Mouse (Mus musculus): ENCODE measurements around the gene Dkk3.

Gene Dkk3

DNA sequence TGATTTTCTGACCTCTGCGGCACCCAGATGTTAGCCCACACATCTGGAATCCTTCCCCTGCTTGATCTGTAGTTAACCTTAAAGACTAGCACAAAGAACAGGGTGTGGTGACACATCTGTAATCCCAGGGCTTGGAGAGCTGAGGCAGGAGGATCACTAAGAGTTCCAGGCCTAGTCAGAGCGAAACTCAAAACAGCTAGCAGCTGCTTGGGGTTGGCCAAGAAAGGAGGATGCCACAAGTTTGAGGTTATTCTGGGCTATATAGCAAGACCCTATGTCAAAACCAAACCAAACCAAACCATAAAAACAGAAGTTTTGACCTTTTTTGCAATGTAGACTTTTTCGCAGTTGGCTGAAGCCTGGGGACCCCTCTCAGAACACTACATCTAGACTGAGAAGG, 28.2 kb downstream of the Dkk3 start:
- peak; percentile 32 for DNase-seq (ENCODE audit: low read depth)

DNA sequence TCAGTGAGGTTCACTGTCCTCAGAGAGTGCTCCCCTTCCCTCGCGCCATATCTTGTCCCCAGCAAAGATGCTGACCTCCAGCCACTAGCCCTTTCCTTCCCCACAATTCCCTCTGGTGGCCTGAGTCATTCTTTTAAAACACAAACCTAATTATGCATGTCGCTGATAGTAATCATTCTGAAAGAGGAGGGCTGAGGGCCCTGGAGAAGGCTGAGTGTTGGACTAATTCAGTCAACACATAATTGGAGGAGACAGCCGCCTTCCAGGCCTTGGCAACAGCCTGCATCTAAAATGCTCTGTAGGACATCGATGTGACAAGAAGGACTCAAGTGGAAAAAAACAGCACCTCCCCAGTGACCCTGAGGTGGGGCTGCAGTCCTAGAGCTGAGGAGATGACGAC, 29.0 kb downstream of the Dkk3 start:
- no peak for DNase-seq (ENCODE audit: low read depth)

DNA sequence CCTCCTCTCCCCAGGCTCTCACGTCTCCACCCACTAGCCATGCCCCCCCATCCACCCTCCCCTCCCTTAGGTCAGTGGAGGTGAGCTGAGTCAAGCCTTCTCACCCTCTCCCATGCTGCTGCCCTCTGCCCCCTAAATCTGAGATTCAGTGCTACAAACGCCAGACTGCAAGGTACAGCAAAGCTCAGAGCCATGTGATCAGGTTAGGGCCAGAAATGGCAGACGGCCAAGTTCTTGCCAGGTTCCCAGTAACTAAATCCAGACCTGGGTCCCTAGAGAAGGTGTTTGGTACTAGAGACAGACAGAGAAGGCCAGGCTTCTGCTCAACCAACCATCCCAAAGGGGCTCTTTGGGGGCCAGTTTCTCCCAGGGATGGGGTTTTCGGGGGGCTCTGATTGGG, 30.0 kb downstream of the Dkk3 start:
- no peak for DNase-seq (ENCODE audit: low read depth)

DNA sequence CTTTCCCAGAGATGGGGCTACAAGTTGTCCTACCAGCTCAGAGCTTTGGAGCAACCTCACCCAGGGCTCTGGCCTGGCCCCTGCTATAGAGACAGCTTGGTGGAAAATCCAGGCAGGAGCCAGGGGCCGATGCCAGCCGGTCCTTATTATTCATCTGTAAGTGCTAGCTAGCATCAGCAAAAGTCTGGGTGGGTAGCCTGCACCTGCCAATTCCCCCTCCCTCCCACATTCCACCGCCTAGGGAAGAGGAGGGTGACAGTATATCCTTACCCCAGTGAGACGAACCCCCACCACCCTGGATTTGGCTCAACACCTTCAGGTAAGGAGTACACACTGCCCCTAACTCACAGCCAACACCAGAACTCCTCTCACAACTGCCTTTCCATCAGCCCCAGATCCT, 30.9 kb downstream of the Dkk3 start:
- DNase-seq (ENCODE audit: low read depth) = no peak

DNA sequence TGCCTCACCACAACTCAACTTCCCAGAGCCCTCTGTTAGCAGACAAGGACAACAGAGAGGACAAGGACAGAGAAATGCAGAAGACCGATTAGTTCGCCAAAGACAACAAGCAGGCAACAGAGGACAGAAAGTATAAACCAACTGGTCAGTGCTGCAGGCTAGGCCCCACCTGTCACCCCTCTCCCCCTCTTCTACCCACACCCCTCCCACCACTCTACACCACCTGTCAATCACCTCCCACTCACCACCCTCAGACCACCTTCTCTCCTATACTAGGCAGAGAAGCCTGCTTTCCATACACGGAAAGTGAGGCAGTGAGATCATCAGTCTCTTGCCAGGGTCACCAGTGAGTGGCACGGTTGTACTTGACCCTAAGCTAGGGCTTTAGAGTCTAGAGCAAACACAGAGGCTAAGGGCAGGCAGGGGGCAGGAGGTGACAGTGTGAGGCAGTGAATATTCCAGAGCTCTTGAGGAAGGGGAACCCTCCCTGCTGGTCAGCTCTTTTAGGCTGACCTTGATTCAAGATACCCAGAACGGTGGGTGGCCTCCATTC, 31.7 kb downstream of the Dkk3 start:
- DNase-seq (ENCODE audit: low read depth) = no peak

DNA sequence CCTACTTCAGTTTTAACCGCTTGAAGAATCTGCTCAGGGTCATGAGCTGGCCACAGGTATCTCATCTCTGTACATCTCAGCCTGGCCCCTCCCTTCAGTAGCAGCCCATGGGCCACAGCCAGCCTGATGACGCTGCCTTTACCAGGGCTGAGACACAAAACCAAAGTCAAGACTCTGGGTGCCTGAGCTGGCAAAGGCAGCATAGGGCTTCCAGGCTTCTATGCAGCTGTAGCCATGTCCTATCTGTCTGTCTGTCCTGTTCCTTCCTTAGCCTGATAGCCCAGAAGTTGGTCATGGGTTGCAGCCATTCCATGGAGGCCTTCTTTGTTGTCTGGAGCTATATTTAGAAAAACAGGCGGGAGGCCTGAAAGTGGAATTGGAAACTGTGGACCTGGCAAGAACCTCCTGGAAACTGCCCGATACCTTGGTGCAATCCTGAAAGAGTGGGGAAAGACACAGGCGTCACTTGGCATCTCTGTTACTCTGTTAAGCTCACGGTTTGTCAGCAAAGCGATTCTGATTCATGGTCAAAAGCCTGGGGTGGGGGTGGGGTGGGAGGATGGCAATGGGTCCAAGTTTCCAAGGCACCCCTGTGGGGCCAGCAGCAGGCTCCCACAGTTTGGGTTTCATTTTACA, 33.1 kb downstream of the Dkk3 start:
- no peak for DNase-seq (ENCODE audit: low read depth)

DNA sequence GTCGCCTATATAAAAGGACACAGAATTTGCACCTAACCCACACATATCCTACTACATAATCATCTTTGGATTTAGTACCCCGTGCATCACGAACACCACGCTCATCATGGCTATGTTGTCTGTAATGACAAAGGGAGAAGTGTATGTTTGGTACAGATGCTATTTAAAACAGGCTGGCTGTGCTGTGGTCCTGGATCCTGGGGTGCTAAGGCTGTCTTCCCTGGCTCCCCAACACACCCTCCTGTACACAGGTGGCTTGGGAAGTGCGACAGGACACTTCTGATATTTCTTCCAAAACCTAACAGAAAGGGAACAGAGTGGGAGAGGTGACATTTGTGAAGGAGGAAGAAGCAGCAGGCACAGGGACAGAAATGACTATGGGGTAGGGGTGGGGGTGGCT, 35.2 kb downstream of the Dkk3 start:
- DNase-seq (ENCODE audit: low read depth) = no peak

DNA sequence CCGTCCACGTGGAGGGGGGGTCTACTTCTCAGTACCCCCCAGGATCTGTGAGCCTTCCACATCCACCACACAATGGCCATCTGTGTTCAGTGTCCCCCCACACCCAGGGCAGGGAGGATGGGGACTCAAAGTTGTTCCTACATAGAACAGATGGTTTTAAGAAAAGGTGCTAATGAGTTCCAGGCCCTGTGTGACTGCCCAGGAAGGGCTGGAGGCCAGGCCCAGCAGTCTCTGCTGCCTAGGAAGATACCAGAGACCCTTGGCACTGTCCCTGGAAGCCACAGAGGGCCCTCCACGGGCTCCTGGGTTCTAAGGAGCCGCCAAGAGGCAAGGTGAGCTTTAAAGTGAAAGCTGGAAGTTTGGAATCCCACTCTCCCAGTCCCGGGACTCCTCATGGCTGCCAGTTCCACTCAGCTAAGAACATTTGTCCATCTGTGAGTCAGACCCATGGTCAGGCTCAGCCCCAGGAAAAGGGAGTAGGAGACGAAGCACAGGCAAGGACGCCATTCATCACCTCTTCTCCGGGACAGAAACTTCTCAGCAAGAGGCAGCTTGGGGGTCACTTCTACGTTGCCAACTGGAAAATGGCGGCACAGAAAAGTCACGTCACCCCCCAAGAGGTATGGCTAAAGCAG, 36.9 kb downstream of the Dkk3 start:
- no peak for DNase-seq (ENCODE audit: low read depth)

DNA sequence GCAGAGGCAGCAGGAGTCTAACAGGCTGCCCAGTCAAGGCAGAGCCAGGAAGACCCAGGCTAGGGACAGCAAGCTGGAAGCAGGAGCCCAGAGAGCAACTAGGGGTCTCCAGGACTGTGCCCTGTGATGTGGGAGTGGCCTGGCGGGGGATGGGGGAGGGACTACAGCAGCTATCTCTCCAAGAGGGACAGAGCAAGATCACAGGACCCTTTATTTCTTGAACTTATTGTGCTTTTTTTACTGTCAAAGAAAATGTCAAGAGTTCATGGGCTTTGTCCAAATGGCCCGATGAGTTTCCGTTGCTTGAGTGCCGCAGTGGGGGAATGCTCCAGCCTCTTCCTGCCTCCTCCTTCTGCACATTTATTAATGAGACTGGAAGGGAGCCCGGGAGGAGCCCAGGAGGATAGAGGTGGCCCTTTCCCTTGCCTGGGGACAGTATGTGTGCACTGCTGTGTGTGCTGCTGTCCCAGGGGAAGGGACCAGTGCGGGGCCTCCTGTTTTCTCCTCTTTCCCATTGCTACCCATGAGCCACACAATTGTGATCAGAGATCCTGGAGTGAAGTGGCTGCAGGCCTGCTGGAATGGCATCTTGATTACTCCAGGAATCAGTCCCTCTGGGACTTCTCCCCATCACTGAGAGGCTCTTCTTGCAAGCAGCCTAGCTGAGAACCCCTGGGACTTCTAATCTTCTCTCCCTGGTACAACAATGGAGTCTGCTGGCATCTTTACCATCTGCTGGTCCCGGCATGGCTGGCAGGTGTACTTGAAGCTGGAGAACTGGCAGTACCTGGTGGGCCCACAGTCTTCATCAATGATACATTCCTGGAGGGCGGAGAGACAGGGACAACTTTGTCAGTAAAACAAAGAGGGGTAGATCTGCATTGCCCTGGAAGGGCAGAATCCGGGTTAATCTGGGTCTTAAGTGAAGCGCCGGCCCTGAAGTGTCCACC, 37.7 kb downstream of the Dkk3 start:
- DNase-seq (ENCODE audit: low read depth) = no peak

DNA sequence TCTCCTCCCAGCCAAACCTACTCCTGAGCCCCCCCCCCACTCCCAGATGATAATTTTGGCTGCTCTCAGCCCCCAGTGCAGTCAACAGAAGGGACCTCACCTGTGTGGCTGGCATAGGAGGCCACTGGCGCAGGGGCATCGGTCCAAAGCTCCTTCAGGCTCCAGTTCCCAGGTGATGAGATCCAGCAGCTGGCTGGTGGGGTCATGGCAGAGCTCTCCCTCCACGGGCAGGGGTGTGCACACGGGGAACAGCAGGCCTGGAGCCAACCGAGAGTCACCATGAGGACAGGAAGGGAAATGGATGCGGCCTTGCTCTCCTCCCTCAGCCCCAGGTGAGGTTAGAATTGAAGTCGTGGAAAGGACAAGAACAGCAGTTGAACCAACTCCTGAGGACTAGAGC, 39.6 kb downstream of the Dkk3 start:
- no peak for DNase-seq (ENCODE audit: low read depth)

DNA sequence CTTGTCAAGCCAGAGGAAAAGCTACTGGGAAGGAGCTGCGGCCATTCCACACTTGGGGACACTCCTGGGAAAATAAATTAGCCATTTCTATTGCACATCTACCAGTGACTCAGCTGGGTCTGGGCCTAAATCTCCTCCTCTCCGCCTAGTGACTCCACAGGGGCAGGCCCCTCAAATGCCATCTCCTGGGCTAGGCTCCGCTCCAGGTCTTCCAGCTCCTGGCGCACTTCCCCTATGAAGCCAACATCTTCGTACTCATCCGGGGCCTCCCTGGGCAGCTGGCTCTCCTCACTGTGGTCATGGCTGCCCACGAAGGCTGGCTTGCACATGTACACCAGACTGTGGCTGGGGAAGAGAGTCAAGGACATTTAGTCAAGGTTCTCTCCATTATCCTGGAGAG, 40.8 kb downstream of the Dkk3 start:
- no peak for DNase-seq (ENCODE audit: low read depth)

DNA sequence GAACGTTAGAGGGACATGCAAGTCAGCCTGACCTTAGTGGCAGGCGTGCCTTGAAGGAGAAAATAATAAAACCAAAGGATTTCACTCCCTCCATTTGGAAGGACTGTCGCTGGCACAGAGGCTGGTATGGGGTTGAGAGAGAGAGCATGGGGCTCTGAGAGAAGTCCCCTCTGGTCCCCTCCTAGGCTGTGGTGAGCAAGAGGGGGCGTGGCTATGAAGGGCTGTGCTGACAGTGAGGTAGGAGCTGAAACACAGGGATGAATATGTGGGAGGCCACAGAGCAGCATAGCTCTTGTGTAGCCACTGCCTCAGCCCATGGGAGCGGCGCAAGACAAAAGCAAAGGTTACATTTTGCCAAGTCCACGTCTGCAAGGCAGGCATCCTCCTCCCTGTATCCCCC, 41.4 kb downstream of the Dkk3 start:
- no peak for DNase-seq (ENCODE audit: low read depth)

DNA sequence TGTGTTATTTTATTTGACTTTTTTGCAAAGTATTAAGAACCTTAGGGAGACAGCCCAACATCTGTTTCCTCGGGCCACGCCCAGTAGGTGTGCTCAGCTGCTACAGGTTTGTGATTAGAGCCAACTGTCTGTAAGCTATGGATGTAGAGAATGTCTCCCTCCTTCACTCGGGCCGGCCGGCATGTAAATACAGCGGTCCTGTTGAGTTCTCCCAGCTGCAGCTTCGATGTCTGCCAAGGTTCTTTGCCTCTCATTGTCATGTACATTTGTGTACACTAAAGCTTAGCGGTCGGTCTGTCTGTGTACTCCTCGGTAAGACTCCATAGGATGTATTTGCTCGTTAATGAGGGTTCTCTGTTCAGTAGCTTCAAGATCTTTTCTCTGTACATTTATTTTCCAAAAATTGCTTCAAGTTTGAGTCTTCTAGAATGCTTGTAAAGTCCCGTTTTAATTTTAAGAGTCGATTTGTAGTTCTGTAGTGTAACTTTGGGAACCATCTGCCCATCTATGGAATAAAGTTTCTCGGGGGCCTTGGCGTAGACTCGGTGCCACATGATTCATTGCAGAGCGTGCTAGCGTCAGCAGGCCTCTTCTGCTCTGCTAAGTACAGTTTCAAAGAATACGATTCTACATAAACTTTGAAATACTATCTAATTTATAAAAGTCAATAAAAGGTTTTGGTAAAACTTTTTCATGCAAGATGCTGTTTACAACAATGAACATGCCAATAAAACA, 48.1 kb downstream of the Dkk3 start:
- no peak for DNase-seq (ENCODE audit: low read depth)

DNA sequence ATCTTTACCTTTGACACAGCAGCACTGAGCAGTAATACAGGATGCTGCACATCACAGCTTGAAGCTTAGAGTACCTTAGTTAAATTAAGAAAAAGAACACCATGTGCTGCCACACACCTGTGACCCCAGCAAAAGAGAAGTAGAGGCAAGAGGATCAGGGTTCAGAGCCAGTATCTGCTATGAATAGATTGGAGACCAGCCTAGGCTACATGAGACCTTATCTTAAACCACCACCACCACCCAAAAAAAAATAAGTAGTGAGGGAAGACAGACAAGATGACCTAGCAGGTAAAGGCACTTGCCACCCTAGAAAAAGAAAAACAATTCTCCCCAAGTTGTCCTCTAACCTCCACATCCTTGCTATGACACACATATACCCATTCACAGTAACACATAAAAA, 50.1 kb downstream of the Dkk3 start:
- DNase-seq (ENCODE audit: low read depth) = no peak

DNA sequence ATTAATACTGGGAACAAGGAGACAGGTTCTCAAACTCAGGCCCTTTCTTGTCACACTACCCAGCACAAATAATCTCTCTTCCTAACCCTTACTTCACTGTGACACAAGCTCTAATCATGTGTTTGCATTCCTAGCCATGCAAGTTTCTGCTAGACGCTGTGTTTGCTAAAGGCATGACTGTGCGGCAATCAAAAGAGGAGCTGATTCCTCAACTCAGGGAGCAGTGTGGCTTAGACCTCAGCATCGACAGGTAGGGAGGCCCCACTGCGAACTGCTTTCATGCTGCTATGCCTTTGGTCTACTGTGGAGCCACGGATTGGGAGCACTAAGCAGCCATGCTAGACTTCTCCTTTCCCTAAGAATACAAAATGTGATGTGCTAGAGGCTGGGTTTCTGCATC, 55.0 kb downstream of the Dkk3 start:
- DNase-seq (ENCODE audit: low read depth) = no peak

DNA sequence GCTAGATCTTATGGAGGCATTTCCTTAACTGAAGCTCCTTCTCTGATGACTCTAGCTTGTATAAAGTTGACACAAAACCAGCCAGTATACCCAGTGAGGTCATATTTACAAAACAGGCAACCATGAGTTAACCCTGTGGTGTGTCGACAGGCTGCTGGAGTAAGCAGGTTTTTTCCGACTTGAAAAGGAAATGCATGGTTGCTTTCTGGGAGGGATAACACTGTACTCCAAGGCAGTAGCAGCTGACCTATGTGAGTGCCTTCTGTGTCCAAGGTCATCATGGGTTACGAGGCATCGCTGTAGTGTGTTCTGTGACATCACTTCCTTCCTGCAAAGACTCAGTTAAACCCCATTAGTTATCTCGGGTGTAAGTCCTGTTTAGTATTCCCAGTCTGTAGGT, 55.9 kb downstream of the Dkk3 start:
- no peak for DNase-seq (ENCODE audit: low read depth)

DNA sequence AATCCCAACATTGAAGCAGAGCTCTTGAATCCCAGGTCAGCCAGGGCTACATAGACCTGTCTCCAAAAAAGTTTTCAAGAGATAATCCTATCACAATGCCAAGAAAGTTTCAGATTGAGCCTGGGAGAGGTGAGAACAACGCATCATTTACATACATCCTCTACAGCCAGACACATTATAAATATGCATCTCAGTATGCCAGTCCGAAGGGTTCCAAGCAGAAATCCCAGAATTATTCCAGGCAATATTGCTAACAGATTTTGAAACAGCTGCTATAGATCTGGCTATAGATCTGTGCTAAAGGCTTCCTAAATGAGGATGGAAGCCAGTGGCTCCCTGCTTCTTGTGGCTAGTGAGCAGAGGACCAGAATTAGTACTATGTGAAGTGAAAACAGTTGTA, 58.0 kb downstream of the Dkk3 start:
- no peak for DNase-seq (ENCODE audit: low read depth)

DNA sequence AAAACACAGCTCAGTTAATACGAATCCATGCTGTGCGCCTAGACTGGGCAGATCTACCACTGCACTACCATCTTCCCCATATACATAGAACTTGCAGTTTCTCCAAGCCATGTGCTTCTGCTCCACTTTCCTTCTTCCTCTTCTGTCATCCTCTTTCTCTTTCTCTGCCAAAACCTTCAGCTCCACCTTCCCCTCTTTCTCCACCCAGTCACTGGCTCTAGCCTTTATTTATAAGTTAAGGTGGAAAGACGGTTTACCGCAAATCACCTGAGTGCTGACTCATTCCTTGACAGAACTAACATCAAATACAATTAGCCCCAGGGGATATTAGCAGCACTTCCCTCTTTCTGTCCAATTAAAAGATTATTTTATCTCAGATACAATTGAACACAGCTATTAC, 63.9 kb downstream of the Dkk3 start:
- DNase-seq (ENCODE audit: low read depth) = peak; percentile 41

DNA sequence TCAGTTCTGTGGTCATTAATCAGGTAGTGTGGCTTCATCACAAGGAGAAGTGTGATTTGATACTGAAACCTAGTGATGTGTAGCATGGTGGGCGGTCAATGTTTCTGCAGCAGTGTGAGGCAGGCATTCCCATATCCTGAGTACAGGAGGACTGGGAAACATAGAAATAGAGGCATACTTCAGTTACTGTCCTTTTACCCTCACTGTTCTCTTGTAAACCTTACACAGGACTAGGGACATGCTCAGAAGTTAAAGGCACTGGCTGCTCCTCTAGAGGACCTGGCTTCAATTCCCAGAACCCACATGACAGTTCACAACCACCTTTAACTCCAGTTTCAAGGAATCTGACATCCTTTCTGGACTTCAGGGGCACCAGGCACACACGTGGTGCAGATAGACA, 72.7 kb downstream of the Dkk3 start:
- no peak for DNase-seq (ENCODE audit: low read depth)

DNA sequence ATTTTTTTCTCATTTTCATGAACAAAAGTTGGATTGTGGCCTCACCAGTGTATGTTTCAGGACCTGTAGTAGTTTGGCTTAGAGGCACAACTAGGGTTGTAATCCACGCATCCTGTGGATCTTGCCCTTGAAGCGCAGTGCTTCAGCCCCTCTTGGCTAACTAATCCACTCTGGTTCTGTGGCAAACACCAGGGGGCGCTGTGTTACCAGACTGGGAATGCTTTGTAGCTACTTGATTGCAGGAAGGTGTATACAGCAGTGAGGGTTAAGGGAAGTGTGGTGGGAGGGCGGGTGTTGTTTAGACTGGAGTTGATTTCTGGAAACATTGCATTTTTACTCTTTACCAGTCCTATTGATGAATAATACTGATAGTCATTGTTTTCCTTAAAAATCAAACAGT, 73.8 kb downstream of the Dkk3 start:
- DNase-seq (ENCODE audit: low read depth) = peak; percentile 86

DNA sequence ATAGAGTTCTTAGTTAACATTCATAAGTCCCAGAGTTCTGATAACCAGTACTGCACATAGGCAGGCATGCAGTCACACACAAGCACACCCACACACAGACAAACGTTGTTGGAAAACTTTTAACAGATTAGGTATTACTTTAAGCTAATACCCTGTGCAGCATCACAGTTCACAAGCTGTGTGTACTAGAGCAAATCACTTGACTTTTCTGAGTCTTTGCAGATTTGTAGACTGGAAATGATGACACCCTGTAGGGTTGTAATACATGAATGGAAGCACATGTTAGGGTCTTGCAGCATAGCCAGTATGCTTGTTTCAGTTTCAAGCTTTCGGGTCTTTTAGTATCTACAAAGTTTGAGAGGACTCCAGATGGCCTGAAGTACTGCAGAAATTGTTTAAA, 74.6 kb downstream of the Dkk3 start:
- DNase-seq (ENCODE audit: low read depth) = no peak

DNA sequence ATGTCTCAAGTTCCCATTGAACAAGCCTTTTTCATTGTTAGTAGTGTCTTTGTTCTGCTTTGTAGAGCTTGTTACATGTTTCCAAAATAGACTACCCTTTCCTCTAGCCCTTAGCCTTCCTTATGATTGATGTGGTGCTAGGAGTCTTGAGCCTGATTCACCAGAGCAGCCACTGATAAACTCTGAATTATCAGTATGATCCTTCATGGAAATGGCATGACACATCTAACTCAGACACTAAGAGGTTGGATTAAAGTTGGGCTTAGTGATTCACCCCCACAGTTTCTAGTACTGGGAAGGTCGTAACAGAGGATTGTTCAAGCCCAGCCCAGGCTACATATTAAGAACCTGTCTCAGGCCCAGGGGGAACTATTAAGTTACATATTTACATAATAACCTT, 76.2 kb downstream of the Dkk3 start:
- DNase-seq (ENCODE audit: low read depth) = no peak

Measured in induced T-regulatory cell, adult 2 months (primary cell).